Mouse (Mus musculus): ENCODE measurements at regions not wholly inside any gene's neighbourhood (a gene's known extent, or its start where the extent isn't known, plus 50 kb on each side); places are given as distances from the start of the nearest gene placed in this dataset.
"Not testable (repeated sequence)": the region's sequence is repeated elsewhere in the genome, so short reads cannot be mapped to it uniquely, and the experiment has no call there.

DNA sequence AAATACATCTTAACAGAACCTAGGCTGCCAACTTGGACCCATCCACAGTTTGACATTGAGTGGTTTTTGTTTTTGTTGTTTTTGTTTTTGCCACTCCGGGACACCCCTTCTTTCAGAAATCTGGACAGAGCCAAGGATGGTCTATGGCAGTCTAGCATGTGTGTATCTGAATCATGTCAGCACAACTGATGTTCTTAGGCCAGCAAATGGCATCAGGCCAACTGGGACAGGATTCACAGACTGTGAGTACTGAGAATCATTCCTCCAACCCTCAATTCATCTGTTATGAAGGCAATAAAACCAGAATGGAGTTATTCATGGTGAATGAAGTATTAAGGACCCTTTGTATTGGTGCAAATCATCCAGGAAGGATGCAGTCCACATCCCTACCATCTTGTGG lies 1372.5 kb upstream of the Rag2 start:
- no peak for DNase-seq (ENCODE audit: low spot score)

DNA sequence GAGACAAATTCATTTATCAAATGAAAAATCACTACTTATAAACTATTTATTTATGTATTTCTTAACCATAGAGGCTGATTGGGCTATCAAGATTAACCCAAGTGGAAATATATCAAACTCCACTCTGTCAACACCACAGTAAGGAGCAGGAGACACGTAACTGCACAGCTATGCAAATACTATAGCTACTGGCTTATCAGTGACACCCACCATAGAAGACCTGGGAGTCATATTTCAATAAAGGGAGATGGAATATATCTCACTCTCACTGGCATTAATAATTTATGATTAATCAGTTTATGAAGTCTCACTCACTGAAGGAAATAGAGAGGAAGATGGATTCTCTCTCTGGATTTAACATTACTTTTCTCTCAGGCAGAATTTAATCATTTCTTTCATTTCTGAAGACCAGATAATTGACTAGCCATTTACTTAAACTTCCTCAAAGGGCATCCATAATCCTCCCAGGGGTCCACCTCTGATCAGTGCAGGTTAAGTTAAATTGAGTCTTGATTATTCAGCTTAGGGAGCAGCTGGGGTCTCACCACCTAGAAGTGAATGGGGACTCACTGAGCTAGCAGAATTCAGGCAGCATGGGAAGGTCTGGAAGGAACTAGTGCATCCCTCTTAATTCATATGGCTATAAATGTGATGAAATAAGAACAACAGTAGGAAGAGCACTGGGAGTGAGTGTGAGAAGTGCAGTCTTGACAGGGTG lies 1365.2 kb upstream of the Rag2 start:
- DNase-seq (ENCODE audit: low spot score): no peak

DNA sequence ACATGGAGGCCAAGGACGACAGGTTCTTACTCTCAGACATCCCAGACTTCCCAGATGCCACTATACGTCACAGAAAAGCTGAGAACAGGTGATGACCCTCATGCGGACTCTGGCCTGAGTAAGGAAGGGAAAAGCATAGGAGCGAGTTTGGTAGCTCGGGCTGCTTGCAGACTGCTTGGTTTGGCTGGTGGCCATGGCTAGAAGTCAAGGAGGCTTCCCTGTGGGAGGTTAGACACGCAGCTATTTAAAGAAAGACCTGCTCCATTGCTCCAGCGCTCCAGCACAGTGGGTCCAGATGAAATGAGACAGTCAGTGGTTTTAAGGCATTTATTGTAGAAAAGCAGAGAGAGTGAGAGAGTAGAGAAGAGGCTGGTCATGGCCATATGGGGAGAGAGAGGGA lies 1318.0 kb upstream of the Rag2 start:
- no peak for DNase-seq (ENCODE audit: low spot score)

DNA sequence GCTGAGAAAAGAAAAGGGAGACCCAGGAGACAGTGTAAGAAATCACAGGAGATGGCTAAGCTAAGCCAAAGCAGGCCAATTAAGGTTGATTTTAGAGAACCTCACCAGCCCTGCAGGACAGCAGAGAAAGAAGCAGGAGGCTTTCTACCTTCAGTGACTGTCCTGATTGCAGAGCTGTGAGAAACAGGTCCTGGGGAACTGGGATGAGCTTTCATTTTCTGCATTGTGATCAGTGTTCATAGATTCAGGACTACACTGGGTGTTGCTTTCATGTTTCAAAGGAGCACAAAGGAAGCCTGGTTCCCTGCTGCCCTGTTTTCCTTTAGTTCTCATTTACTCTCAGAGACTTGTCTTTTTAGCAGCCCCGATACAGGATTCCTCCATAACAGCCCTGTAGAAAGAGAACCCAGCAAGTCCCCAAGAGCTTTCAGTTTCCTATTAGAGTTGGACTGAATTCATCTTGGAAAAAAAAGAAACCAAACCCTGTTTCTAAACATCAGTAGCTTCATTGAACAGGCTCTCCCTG lies 1311.7 kb upstream of the Rag2 start:
- DNase-seq (ENCODE audit: low spot score): no peak

DNA sequence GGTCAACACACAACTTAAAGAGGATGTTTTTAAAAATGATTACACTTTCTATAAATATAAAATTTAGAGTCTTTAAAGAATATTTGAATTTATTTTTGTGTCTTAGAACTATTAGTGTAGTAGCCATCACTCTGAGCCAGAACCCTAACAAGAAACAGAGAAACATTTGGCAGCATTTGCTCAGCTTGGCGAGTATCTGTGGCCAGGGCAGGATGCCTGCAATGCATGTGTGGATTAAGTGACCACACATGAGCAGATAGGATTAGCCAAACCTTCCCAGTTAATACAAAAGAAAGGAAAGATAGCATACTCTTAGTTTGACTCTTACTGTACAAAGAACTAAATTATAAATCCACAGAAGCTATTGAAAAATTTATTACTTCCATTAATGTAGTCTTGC lies 1304.1 kb upstream of the Rag2 start:
- no peak for DNase-seq (ENCODE audit: low spot score)

DNA sequence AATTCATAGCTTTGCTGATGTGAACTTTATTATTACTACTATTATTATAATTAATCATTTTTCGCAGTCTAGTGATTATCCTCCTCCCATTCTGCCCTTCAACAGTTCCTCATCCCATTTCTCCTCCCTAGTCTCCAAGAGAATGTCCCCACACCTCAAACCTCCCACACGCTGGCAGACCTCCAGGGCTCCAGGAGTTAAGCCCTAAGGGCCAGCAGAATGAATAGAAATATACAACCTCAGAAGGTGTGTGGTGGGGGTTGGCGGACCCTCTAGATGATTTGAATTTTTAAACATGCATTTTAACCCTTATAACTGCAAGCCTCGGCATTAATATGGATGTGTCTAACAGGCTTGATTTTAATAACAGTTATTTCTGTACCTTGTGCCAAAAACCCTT lies 1283.8 kb upstream of the Rag2 start:
- peak; percentile 1 for DNase-seq (ENCODE audit: low spot score)

DNA sequence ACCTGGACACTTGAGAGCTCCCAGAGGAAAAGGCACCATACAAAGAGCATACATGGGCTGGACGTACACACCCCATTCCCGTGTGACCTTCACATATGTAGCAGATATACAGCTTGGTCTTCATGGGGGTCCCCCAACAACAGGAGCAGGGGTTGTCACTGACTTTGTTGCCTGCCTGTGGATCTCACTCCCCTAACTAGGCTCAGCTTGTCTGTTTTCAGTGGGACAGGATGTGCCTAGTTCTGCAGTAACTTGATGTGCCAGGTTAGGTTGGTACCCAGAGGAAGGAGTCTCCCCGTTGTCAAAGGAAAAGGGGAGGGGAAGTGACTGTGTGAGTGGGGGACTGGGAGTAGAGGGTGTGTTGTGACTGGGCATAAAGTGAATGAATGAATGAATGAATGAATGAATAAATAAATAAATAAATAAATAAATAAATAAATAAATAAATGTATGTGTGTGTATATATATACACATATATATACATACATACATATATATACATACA lies 1279.5 kb upstream of the Rag2 start:
- no peak for DNase-seq (ENCODE audit: low spot score)

DNA sequence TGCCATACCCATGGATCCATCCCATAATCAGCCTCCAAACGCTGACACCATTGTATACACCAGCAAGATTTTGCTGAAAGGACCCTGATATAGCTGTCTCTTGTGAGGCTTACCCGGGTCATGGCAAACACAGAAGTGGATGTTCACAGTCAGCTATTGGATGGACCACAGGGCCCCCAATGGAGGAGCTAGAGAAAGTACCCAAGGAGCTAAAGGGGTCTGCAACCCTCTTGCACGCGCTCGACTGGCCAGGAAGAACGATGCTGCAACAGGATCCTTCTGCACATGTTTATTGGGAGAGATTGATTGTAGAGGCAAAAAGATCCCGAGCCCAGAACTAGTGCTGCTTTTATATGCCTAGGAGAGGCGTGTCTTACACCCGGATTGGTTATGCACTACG lies 1258.9 kb upstream of the Rag2 start:
- DNase-seq (ENCODE audit: low spot score): not testable (repeated sequence)

DNA sequence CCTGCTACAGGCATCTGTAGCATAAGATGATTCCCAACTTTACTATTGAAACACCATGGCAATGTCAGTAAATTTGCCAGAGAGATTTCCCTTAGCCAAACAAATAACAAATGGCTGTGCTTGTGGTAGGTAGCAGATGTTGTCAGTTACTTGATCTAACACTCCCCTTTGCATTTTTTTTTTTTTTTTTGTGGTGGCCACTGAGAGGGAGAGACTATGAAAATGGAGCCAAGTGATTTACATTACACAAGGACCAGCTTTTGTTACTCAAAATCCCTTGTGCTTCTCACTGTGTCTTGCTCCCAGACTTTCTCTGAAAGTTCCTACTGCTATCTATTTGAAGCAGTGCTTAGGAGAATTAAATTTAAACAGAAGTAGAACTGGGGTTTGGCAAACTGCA lies 1224.7 kb upstream of the Rag2 start:
- DNase-seq (ENCODE audit: low spot score): no peak

DNA sequence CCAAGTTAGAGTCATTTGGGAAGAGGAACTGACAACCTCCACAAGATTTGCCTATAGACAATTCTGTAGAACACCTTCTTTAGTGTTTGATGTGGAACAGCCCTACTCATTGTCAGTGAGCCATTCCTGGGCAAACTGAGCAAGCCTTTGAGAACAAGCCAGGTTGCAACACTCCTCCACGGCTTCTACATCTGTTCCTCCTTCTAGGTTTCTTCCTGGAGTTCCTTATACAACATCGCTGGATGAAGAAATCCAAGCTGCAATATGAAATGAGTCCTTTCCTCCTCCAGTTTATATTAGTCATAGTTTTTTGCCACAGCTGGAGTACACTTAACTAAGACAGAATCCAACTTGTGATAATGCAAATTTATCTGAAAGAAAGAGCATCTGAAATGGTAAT lies 1197.9 kb upstream of the Rag2 start:
- DNase-seq (ENCODE audit: low spot score): no peak

DNA sequence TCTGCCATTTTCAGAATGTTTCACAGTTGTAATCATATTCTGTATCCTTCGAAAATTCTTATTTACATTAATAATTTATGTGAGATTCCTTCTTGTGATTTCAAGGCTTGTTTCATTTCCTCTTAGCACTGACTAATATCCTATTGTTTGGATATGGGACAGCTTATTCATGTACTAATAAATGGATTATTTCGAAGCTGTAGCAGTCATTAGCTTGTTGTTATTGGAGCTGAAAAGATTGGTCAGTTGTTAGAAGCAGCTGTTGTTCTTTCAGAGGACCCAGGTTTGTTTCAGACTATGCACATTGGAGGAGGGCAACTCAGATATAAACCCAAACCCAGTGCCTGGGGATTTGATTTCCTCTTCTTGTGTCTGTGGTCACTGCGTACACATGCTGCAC lies 1189.5 kb upstream of the Rag2 start:
- DNase-seq (ENCODE audit: low spot score): no peak

DNA sequence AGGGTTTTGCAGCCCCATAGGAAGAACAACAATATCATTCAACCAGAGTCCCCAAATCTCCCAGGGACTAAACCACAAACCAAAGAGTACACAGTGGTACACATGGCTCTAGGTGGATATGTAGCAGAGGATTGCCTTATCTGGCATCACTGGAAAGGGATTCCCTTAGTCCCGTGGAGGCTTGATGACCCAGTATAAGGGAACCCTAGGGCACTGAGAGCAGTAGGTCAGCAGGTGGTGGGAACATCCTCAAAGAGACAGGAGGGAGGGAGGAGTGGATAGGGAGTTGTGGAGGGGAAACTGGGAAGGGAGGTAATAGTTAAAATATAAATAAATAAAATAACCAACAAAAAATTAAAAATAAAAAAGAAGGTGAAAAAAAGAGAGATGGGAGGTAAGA lies 1178.7 kb upstream of the Rag2 start:
- DNase-seq (ENCODE audit: low spot score): no peak

DNA sequence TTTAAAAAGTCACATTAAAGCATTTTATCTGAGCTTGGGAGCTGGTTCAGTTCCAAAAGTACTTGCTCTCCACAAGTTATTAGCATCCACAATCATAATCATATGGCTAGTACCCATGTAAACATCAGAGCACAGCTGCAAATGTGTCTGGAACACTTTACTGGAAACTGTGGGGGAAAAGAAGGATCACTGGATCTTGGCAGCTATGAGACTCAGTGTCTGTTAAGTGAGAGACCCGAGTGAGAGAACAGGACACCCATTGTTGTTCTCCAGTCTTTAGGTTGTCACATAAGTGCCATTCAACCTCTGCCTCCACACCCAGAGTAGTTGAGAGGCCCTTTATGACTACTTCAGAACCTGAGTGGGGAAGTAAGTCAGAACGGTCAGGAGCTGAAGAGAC lies 1178.2 kb upstream of the Rag2 start:
- no peak for DNase-seq (ENCODE audit: low spot score)

DNA sequence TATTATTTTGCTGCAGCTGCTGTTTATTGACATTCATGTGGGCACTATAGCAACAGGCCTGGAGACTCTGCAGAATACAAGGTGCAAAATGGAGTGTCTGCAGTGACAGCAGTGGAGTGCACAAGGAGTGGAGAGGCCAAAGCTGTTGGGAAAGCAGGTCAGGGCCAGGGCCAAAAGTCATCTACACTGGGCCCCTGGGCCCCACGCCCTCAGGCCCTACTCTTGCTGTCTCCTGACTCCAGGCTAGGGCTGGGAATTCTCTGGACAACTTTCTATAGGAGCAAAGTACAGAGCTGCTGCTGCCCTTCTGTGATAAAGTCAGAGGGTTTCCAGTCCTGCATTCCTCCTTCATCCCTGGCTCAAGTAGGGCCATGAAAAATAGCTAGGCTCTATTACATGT lies 1164.9 kb upstream of the Rag2 start:
- not testable (repeated sequence) for DNase-seq (ENCODE audit: low spot score)

DNA sequence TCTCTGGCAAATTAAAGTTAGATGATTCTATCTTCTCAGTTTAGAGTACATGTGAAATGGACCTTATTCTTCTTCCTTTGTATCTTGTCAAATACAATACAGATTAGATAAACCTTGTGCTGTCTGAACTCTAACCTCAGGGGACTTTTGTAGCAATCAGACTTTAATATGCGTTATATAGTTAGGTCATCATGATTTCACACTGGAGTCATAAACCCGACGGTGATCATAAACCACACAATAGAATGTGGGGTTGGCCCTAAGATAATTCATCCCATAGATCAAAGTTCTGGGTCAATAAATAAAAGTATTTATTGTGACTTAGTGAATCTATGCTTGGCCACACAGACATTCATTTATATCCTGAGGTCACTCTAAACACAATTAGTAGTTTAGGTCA lies 1138.3 kb upstream of the Rag2 start:
- not testable (repeated sequence) for DNase-seq (ENCODE audit: low spot score)

DNA sequence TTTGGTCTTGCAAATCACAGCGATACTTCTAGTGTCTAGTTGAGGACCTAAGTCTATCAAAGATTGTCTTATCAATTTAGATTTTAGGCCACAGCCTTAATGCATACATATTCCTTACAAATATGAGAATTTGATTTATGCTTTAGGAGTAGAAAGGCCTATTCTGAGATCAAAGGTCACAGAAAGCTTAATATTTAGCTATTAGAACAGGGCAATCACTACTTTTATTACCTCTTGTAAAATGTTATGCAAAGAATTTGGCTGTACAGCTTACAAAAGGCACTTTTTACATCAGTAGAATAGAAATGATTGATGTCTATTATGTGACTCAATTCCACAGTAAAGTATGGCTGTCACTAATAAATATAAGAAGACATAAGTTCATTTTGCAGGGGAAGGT lies 1119.4 kb upstream of the Rag2 start:
- not testable (repeated sequence) for DNase-seq (ENCODE audit: low spot score)
